Mouse (Mus musculus) adrenal gland (tissue): ENCODE data around the gene Sppl3.

Source experiments
- intact Hi-C: fragments of 180-260 bp; cut with DNase I; formaldehyde crosslinking; loops from one replicate; pipeline ENCODE4 v1.15.1; 2025

Gene Sppl3

DNA sequence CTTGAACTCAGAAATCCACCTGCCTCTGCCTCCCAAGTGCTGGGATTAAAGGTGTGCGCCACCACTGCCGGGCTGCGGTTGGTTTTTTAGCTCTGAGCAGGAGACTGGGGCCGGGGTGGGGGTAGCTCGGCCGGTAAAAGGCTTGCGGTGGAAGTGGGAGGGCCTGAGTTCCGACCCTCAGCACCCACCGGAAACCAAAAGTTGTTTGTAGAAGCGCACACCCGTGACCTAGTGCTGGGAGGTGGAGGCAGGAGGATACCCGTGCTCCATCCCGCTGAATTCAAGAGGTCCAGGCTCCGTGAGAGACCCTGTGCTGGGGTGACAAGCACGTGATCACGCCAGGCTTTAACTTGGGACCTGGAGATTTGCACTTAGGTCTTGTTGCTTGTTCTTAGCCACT is 14.5 kb upstream of the Sppl3 start:
- intact Hi-C loops = no loop called here

- intact Hi-C loops = no loop called here
Measured at GRCm38 (mm10) chr5:114997327-114997726, 13.6 kb upstream of the Sppl3 start.

DNA sequence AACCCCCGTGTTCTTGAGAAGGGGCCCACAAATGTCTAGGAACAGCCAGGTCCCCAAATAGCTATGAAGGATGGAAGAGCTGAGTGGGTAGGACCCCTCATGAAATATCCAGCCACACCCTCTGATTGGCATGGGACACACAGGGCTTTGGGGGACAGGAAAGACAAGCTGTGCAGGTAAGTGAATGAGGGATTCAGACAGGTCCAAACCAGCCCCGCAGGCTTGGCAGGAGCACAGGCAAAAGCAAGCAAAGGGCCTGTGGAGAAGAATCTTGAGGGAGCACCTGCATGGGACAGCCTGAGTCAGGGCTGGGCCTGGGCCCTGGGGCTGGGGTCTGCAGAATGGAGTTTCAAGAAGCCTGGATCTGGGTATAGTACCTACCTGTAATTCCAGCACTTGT is 10.4 kb upstream of the Sppl3 start:
- intact Hi-C loops = no loop called here

- intact Hi-C loops = no loop called here
Measured at GRCm38 (mm10) chr5:115001464-115001863, 9.5 kb upstream of the Sppl3 start.

GRCm38 (mm10) chr5:115002781-115003180 is 8.2 kb upstream of the Sppl3 start:
- intact Hi-C loops = no loop called here

DNA sequence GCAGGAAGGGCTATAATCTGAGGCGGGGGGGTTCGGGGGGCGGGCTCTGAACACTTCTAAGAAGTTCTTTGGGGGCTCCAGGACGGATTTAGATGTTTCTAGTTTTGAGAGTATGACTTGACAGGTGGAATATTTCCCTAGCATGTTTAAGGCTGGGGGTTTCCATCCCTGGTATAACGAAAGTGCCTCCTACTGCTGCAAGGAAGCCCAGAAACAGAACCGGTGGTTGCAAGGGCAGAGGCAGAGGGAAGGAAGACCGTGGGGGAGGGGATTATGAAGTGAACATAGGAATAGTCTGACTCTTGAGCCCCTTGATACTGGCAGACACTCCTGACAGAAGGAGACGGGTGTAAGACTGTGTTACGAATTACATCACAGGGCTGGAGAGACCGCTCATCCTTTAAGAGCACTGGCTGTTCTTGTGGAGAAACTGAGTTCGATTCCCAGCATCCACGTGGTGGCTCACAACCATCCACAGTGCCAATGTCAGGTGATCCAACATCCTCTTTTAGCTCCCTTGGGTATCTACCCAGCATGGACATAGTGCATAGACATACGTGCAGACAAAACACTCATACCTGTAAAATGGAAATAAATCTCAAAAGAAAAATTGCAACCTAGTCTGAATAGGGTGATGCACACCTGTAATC is 7.6 kb upstream of the Sppl3 start:
- intact Hi-C loops = no loop called here

- intact Hi-C loops = no loop called here
Measured at GRCm38 (mm10) chr5:115007768-115008167, 3.2 kb upstream of the Sppl3 start.

DNA sequence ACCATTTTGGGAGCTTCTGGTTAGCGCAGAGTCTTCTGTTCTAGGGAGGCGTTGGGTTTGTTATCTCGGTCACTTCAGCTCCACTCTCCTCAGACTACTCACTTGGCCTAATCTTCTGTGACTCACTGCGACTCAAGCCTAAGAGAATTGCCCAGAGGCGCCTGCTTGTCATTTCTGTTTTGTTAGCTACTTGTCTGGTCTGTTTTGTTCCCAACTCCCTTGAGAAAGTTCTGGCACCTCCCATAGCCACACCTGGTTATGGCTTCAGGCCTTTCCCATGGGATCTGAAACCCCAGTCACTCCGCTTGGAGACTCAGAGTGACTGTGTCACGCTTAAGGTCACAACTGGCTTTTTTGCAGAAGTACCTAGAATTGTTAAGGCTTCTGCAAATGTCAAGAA is 2.6 kb upstream of the Sppl3 start:
- intact Hi-C loops = no loop called here

GRCm38 (mm10) chr5:115009143-115009542 is 1.8 kb upstream of the Sppl3 start:
- intact Hi-C loops = no loop called here

GRCm38 (mm10) chr5:115009961-115010360 is 976 bp upstream of the Sppl3 start:
- intact Hi-C loops = no loop called here

- intact Hi-C loops = no loop called here
Measured at GRCm38 (mm10) chr5:115011217-115011518, 231 bp downstream of the Sppl3 start.

- intact Hi-C loops = no loop called here
Measured at GRCm38 (mm10) chr5:115011519-115012261, 753 bp downstream of the Sppl3 start.

- intact Hi-C loops = no loop called here
Measured at GRCm38 (mm10) chr5:115013436-115013835, 2.5 kb downstream of the Sppl3 start.

- intact Hi-C loops = no loop called here
Measured at GRCm38 (mm10) chr5:115014570-115014969, 3.6 kb downstream of the Sppl3 start.

GRCm38 (mm10) chr5:115015121-115015520 is 4.2 kb downstream of the Sppl3 start:
- intact Hi-C loops = no loop called here

DNA sequence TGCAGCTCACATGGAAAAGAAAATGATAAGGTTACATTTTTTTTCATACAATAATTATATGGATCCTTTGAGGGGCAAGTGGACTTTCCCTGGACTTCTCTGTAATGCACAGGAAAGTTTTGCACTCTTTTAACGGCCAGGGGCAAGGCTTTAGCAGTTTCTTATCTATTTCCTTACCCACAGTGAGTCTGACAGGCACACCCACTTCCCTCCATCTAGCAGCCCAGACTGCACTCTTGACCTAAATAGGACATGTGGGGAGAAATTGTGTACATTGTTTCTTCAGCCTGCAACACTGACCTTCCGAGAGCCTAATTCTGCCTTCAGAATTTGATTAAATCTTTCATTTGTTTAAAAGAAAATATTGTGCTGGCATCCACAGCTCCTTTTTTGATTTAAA is 7.3 kb downstream of the Sppl3 start:
- intact Hi-C loops = no loop called here

DNA sequence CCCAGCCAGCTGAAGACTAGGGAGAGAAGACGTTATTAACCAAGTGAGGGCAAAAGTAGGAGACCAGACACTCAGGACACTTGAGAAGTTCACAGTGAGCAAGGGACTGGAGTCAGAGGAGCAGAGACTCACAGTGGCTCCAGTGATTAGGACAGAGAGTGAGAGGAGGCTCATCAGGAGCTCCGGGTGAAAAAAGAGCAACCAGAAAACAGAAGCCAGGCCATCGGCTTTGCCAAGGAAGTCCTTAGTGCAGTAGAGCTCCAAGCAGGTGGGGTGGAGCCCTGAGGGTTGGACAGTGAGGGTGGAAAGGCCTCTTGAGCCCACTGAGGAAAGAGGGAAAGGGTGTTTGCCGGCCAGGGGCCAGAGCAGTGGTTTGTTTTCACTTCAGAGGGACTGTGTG is 7.9 kb downstream of the Sppl3 start:
- intact Hi-C loops = no loop called here

DNA sequence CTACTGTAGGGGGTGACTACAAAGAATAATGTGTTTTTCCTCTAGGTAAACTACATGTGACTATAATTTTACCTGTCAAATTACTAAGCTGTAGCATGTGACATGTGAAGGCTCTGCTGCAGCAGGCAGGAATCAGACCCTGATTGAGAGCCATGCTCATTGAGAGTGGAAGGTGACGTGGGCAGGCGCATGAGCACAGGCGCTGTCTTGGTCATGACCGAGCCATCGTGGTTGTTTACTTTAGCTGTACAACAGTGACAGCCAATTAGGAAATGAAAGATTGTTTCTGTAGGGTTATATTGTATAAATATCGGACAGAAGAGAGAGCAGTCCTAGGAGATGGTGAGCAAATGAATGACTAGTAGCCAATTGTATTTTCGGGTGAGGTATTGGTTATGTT is 11.1 kb downstream of the Sppl3 start:
- intact Hi-C loops = loop anchor here (5.0 kb wide), 1 partner anchor 35 kb away; no protein-coding TSS in a partner anchor

GRCm38 (mm10) chr5:115026170-115026569 is 15.2 kb downstream of the Sppl3 start:
- intact Hi-C loops = no loop called here

DNA sequence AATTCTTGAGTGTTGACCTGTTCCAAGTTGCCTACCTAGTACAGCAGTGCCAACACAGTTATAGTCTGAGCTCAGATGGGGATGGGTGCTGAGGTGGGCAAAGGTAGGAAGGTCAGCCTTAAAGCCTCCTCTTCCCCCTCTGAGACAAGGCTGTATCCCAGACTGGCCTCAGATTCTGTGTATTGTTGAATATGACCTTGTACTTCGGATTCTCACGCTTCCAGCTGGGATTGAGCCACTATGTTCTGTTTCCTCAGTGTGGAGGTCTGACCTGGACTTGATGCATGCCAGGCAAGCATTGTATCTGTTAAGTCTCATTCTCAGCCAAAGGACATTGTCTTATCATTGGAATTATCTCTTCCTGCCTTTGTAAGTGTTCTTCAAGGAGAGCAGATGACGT is 16.2 kb downstream of the Sppl3 start:
- intact Hi-C loops = no loop called here

DNA sequence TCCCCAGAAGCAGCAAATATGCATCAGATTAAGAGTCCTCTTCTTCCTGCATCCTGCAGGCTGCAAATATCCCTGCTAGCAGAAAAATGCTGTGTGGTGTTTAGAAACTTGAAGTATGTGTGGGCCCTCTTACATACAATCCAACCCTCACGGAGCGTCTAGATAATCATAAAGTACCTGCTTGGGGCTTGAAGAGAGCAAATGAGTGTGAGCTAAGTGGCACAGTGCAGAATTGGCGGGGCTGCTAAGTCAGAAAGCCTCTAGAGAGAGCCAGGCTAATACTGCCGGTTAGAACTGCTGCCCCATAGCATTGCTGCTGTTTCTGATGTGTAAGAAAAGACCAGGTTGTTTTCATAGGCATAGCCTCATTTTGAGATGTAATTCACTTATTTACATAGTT is 18.0 kb downstream of the Sppl3 start:
- intact Hi-C loops = no loop called here

DNA sequence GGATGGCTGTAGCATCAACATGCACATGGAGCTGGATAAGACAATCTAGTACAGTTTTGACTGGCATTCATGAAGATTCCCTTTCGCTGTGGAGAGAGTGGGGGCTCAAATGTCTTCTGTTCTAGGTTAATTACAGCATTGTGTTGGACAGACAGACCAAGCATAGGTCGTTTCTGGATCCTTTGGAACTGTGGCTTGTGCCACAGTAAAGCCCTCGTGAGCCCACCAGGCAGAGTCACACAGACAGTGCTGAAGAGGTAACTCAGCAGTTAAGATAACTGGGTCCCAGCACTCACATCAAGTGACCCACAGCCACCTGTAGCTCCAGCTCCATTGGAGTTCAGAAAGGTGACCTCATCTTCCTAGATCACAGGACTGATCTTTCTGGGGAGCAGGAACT is 18.6 kb downstream of the Sppl3 start:
- intact Hi-C loops = no loop called here

GRCm38 (mm10) chr5:115031576-115031975 is 20.6 kb downstream of the Sppl3 start:
- intact Hi-C loops = no loop called here
